Mouse (Mus musculus): ENCODE results near the gene Nxnl1.

Nxnl1 gene

DNA sequence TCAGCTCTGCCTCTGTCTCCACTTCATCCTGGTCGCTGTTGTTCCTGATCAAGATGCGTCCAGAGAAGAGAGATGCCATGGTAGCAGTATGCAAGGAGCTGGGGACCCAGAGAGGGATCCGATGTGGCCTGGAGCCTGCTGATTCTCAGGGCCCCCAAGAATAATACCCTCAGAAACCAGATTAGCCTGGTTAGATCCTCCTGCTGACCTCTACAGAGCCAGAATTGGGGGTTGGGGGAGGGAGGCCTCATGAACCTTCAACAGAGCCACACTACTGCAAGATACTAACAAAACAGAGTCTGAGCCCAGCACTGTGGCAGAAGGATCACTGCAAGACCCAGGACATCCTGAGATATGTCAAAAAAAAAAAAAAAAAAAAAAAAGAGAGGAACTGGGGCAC lies at the start of gene Nxnl1:
Gene Nxnl1, minus strand, starts transcription at position 101 of the 400 bp plus-strand sequence.
- in situ Hi-C loops (cut with MboI; ENCODE audit: low sequenced_read_pairs), result loop anchor here (10.0 kb wide), 1 partner anchor 88 kb away; no protein-coding TSS in a partner anchor

DNA sequence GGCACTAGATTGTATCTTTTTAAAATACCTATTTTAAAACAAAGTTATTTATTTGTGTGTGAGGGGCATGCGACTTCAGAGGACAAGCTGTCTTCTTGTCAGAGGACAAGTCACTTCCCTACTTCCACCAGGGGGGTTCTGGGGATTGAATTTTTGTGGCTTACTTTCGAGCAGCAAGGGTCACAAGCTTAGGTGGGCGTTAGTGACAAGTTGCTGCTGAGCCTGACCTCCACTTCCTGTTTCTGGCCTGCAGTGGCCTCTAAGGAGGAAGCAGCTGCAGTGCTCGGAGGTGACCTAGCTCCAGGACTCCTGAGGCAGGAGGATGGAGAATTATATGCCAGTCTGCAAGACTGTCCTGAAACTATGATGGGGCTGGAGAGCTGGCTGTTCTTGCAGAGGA lies 47.0 kb upstream of the Nxnl1 start:
- in situ Hi-C loops (cut with MboI; ENCODE audit: low sequenced_read_pairs), result no loop called here

DNA sequence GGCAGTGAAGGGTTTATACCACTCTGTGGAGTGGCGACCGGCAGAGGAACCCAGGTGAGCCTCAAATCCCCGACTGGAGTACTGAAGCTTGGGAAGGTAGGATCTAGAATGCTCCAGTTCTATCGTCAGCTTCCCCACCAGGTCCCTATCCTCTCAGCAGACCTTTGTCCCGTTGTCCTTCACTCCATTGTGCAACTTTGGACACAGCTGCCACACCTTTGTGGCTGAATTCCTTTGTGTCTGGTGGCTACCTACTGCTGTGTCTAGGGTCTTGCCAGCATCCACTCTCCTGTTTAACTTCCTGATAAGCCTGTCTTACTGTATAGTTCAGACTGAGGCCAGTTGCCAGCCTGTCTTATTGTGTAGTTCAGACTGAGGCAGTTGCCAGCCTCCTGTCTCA lies 45.7 kb upstream of the Nxnl1 start:
- in situ Hi-C loops (cut with MboI; ENCODE audit: low sequenced_read_pairs), result no loop called here

DNA sequence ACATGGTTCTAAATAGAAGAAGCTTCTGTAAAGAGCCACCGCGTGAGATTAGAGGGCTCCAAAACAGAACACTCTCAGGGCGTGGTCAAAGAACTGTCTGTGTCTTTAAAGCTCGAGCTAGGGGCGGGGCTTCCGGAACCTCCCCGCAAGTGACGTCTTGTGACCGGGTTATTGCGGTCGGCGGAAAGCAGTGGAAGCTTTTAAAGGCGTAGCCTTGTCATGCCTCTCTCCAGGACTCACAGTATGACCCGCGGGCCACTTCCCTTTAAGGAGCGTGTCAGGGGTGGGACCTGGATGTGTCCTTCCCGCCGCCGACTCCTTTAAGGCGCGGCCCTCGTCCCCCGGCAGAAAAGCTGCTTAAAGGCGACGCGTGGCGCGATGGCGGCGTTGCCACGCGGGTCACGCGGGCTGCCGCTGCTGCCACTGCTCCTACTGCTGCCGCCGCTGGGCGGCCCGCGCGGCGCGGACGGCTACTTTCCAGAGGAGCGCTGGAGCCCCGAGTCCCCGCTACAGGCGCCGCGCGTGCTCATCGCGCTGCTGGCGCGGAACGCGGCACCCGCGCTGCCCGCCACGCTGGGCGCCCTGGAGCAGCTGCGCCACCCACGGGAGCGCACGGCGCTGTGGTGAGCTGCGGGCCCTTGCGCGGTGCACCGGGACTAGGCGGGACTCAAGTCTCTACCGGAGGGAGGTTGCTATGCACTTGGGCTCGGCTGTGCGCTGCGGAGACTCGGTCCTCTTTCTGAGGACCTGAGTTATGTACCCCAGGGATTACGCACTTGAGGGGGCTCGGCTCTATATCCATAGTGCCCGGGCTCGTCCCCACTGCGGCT lies 44.6 kb upstream of the Nxnl1 start, which contains the start of gene Colgalt1:
Gene Colgalt1, plus strand, starts transcription at position 177 of the 830 bp plus-strand sequence.
- in situ Hi-C loops (cut with MboI; ENCODE audit: low sequenced_read_pairs), result no loop called here

DNA sequence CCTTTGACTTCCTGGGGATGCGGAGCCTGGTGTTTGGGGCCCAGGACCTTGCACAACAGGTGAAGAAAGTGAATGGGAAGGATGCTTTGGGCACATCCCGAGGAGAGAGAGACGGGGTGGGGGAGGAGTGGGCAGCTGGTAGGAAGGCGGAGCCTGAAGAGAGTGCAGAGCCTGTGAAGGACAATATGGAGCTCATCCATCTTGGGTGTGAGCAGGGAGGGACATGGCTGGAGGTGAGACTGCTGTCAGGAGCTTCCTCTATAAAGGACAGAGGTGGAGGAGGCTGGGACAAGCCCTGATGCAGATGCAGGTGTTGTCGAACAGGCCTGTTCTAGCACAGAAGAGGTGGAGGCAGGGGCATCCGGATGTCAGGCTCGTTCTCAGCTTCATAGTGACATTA lies 37.6 kb upstream of the Nxnl1 start:
- in situ Hi-C loops (cut with MboI; ENCODE audit: low sequenced_read_pairs), result no loop called here

DNA sequence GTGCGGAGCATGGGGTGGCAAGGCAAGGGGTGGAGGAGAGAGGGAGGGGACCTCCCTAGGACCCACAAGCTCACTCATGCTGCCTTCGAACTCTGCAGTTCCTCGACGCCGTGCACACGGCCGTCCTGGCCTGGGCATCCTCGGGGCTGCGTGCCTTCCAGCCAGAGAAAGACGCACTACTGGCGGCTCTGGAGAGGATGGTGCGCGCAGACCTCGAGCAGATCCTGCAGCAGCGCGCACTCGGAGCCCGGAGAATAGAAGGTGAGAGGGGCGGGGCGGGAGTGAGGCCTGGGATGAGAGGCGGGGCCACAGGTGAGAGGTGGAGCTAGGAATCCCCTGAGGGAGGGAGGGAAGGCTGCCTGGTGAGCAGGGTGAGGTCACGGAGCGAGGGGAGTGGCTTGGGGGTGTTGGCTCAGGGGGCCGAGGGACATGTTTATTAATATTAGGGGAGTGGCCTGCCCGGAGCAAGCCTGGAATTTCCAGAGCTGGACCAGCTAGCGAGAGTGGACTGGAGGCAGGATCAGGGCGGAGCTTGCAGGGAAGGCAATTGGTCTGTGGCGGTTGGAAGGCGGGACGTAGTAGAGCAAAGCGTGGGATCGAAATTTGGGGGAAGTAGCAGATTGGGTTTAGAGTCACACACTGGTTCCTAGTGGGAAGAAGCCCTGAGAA lies 36.4 kb upstream of the Nxnl1 start:
- in situ Hi-C loops (cut with MboI; ENCODE audit: low sequenced_read_pairs), result no loop called here

DNA sequence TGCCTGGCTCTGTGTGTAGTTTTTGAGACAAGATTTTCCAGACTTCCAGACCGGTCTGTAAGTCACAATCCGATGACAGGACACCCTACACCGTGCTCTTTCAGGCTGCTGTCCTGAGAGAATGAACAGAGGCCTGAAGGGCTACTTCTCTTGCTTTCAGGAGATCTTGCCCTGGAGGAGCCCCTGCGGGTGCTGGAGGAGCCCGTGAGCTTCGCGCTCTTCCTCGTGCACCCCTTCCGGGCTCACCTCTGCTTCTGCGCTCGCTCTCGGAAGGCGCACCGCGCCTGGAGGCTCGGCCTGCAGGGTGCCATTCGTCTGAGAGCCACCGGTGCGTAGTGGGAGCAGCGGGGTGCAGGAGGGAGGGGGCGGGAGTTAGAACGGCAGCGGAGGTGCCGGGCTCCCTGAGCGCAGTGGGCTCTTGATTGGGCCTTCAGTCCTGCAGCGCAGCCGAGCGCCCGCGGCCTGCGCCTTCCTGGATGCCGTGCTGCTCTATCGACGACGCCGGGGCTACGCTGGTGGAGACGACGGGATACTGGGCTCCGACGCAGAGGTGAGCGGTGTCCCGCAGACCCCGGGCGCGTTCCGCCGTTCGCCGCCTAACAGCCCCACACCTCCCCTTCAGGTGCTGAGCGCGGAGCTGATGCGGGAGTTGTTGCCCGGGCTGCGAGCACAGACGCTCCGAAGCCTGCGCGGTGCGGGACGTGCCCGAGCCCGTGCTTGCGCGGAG lies 35.7 kb upstream of the Nxnl1 start:
- in situ Hi-C loops (cut with MboI; ENCODE audit: low sequenced_read_pairs), result no loop called here

DNA sequence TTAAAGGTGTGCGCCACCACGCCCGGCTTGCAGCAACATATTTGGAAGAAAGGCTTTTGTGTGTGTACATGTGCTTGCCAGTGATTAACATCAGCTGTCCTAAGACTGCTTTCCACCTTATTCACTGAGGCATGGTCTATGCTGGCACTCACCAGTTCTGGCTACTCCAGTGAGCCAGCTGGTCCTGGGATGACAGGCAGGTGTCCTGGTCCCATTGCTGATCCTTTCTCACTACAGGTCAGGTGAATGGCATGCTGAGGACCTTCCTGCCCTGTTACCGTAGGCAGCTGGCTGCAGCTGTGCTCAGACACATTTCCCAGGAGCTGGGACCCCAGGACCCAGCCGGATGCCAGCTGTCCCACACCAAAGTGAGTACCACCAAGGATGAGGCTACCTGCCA lies 32.4 kb upstream of the Nxnl1 start:
- in situ Hi-C loops (cut with MboI; ENCODE audit: low sequenced_read_pairs), result no loop called here

DNA sequence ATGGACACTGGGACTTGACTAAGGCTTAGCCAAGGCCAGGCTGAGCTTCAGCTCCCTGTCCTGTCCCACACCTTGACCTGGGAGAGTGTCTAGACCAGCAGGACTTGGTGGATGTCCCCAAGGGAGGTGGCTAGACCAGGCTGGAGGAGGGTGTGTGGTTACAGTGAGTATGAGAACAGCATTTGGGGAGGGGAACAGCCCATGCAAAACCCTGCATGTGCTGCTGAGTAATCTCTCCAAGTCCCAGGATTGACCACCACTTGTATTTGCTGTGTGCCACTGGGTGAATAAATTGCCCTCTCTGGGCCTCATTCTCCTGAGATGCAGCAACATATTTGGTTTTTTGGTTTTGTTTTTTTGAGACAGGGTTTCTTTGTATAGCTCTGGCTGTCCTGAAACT lies 32.0 kb upstream of the Nxnl1 start:
- in situ Hi-C loops (cut with MboI; ENCODE audit: low sequenced_read_pairs), result no loop called here

DNA sequence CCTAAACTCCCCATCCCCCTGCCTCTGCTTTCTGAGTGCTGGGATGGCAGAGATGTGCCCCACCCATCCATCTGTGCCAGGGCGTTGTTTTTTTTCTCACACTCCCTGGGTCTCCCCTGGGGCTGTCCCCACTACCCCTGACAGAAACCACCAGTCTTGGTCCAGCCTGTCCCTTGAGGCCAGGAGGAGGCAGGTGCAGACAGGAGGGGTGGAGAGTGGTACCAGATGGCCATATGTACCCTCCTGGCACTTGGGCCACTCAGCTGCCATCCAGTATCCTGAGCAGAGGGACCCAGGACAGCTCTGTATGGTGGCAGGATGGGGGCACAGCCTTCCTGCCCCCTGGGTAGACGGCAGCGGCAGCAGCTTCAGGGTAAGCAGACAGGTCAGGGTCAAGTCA lies 31.1 kb upstream of the Nxnl1 start, which contains the start of gene Fam129c:
Gene Fam129c, plus strand, starts transcription at position 198 of the 400 bp plus-strand sequence.
- in situ Hi-C loops (cut with MboI; ENCODE audit: low sequenced_read_pairs), result no loop called here

DNA sequence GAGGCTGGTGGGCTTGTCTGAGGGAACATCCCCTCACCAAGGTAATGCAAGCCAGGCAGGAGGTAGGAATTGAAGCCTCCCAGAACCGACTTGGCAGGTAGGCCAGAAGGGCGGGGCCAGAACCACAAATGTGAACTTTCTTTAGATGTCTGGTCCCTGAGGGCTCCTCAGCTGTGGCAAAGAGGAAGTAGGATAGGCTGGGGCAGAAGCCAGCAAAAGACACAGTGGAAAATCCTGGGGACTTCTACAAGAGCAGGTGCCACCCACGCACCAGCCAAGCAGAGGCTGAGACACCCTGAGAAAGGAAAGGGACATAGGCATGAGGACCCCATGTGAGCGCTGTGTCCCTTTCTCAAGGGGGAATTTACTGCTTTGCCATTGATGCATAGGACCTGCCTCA lies 30.4 kb upstream of the Nxnl1 start:
- in situ Hi-C loops (cut with MboI; ENCODE audit: low sequenced_read_pairs), result no loop called here

DNA sequence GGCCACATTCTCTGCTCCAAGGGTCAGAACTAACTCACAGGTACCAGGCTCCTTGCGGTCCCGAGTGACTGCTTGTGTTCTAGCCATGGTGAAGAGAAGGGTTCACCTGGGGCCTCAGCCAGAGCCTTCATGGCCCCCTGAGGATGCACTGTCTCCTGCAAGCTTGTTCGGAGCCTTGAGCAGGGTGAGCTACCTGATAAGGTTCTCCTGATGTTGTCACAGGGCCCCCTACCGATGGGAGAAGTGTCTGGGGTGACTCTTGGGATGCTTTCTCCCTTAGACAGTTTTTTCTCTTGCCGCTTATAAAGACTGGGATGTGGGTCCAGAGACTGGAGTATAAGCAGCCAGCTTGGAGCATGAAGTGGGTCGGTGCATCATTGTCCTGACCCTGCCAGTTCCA lies 30.0 kb upstream of the Nxnl1 start:
- in situ Hi-C loops (cut with MboI; ENCODE audit: low sequenced_read_pairs), result no loop called here

DNA sequence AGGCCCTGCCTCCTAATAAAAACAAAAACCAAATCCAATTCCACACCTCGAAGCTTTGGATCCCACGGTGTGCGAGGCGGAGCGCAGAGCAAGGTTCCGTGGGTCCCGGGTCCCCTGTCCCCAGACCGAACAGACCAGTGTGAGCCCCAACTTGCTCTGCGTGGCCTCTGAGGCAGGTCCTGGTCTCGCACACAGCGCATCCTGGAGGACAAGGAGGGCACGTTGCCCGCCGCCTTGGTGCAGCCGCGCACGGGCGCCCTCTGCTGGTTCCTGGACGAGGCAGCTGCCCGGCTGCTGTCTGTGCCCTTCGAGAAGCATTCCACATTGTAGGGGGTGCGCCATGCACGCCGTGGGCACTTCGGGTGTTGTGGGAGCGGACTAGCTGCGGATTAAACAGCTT lies 29.5 kb upstream of the Nxnl1 start:
- in situ Hi-C loops (cut with MboI; ENCODE audit: low sequenced_read_pairs), result no loop called here

DNA sequence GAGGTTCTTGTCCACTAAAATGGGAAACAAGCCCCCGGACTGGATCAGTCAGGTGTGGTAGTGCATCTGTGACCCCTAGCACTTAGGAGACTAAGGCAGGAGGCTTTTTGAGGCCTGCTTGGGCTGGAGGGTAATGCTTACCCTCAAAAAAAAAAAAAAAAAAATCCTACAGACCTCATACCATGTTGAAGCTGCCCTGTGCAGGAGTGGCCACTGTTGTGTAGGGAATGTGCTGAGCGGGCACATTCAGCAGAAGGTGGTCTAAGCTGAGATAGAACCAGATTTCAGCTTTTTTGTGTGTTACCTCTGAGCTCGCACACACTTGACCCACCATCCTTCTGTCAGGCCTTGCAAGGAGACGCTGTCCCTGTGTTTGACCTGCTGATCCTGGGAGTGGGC lies 27.9 kb upstream of the Nxnl1 start:
- in situ Hi-C loops (cut with MboI; ENCODE audit: low sequenced_read_pairs), result no loop called here

DNA sequence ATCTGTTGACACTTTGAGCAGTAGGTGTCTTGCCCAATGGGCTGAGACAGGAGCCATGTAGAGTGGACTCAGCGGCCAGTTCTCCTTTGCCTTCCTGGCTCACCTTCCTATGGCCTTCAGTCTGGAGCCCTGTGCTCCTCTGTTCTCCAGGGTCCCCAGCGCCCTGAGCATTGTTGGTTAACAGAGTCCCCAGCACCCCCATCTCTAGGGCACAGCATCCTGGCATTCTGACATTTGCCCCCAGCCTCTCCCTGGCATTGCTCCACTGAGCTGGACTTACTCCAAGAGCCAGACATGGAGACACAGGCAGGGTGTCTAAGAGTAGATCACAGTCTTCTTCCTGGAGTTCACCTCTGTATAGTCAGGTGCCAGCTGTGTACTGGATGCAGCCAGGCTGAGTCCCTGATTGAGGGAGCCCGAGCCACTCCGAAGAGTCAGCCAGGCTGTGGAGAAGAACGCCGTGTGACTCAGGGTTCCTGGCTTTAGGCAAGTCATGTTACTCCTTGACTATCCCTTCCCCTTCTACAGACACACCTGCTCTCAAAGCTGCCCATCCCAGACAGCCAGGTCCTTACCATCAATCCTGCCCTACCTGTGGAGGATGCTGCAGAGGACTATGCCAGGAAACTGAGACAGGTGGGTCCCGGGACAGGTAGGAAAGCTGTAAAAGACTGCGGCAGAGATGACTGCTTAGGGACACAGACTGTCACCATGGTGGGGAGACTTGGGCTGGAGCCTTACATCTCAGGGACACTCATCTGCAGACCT lies 27.3 kb upstream of the Nxnl1 start:
- in situ Hi-C loops (cut with MboI; ENCODE audit: low sequenced_read_pairs), result no loop called here

DNA sequence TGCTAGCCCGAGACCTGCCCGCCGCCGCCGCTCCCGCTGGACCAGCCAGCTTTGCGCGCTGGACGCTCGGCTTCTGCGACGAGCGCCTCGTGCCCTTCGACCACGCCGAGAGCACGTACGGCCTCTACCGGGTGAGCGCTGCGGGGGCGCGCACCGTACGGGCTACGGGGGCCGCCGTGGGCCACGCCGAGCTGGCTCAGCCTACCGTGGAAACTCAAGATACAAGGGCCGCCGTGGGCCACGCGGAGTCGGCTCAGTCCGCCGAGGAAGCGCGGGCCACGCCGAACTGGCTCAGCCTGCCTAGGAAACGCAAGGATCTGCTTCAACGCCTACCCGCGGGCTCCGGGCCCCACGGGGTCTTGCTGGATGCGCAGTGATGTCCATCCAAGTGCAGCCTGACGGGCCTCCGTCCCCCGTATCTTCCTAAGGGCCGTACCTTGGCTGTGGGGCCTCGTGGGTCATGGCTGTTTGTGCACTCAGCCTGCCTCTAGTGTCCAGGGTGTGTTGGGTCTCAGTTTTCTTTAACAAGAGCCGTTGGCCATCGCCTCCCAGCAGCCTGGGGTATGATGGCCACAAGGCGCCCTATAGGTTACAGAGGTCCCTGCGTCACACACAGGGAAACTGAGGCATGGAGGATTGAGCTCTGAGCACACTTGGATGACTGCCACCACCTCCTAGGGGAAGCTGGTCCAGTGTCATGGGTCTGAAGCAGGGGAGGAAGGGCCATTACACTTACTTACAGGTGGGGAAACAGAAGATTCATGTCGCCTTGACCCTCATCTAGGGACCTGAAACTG lies 26.2 kb upstream of the Nxnl1 start:
- in situ Hi-C loops (cut with MboI; ENCODE audit: low sequenced_read_pairs), result no loop called here

DNA sequence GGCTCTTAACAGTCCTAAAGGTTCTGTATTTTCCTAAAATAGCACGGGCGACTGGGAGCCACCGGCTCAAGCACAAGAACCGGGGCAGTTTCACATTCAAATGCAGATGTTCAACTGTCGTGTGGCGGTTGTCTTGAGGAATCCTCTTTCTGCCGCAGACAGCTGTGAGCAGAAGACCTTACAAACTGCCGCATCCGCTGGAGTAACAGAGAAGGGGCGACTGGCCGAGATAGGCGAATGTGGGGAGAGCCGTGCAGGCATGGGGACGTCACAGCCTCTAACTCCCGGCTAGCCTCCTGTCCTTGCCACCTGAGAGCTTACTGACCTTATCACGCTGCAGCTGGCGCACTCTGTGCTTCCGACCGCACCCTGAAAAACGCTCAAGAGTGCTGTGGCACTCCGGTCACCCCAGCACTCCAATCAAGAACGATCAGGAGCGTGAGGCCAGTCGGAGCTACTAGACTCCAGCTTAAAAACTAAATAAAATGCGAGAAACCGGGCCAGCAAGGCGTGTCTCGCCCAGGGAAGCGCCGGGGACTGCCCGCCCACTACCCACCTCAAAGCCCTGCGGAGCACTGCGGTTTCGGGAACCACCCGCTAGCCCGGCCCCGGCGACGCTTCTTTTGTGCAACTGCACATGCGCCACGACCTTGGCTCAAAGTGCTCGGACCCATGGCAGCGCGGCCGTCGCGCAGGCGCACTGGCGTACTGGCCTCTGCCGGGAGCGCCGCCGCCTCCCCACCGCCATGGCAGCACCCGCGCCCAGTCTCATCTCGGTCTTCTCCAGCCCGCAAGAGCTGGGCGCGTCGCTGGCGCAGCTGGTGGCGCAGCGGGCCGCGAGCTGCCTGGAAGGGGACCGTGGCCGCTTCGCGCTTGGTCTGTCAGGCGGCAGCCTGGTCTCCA lies 25.3 kb upstream of the Nxnl1 start, which contains the start of gene Pgls:
Gene Pgls, plus strand, starts transcription at position 706 of the 903 bp plus-strand sequence.
- in situ Hi-C loops (cut with MboI; ENCODE audit: low sequenced_read_pairs), result no loop called here

DNA sequence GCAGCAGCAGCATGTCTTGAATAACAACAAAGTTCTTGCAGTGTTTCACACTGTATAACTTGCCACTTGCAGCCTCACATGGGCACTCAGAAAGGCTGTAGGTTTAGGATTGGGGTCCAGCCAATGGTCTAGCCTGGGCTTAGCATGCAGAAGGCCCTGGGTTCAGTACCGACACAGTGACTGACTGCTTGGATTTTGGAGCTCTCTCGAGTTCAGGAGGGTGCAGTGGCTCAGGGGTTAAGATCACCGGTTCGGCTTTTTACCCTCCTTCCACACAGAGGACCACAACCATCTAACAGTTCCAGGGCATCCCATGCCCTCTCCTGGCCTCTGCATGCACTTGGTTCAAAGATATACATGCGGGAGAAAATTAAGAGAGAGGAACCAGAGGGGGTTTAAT lies 24.6 kb upstream of the Nxnl1 start:
- in situ Hi-C loops (cut with MboI; ENCODE audit: low sequenced_read_pairs), result no loop called here

DNA sequence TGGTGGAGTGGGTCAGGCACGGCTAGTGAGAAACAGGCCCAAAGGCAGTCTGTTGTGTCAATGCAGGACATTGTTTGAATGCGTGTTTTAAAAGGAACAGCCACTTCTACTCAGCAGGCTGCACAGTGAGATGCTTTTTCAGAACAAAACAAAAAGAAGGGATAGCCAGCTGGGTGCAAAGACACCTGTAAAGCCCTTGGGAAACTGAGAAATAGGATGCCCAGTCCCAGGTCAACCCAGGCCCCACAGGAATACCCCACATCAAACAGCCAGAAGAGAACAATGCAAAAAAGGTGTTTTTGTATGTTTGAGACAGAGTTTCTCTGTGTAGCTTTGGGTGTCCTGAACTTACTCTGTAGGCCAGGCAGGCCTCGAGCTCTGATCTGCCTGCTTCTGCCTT lies 22.4 kb upstream of the Nxnl1 start:
- in situ Hi-C loops (cut with MboI; ENCODE audit: low sequenced_read_pairs), result no loop called here
